Mouse (Mus musculus): ENCODE measurements around the gene Sbf1.

- TF ChIP-seq CTCF (IDR thresholded peaks at IDR 0.05; ENCODE audit: extremely low read depth, insufficient read depth, insufficient read length, insufficient replicate concordance): no peak
- TF ChIP-seq POLR2A (IDR thresholded peaks at IDR 0.05; ENCODE audit: low read depth, low read length): peak; percentile 24; the same call in 1 of the 2 replicates
Measured at GRCm38 (mm10) chr15:89355241-89356187, 40.4 kb upstream of the Sbf1 start, which contains the start of the genes Lmf2 and Ncaph2.
